Mouse (Mus musculus) heart, embryonic 13.5 days (tissue): ENCODE data around the gene Asb18. TPM values are rescaled to one million over a fixed set of nuclear protein-coding genes. Genes with fewer than 3 reads are reported as not detected.
A peak's percentile ranks its signal among the peaks of the same experiment; 100 is the strongest.

Source experiments
- ATAC-seq: fragments of 200-750 bp; cut with Nextera tagmentation; 2 replicates; pipeline ENCODE4 v1.8.0; 2017; ENCODE audit warnings: moderate TSS enrichment; ENCODE audit not compliant: insufficient number of reproducible peaks, low FRiP score, low TSS enrichment; ENCODE audit errors: extremely low read depth
- H3K27ac ChIP-seq: fragments of 300-500 bp; sonication (generic); replicated peaks from 2 replicates; pipeline ENCODE4 v1.5.1; 2015; ENCODE audit warnings: moderate library complexity, mild to moderate bottlenecking, inconsistent platforms
- H3K27me3 ChIP-seq: fragments of 300-500 bp; sonication (generic); replicated peaks from 2 replicates; pipeline ENCODE4 v1.6.1; 2015; ENCODE audit warnings: mild to moderate bottlenecking, inconsistent platforms
- H3K36me3 ChIP-seq: fragments of 300-500 bp; sonication (generic); 2 replicates; pipeline ENCODE4 v1.6.1; 2015; ENCODE audit warnings: mild to moderate bottlenecking, inconsistent platforms
- H3K4me1 ChIP-seq: fragments of 300-500 bp; sonication (generic); 2 replicates; pipeline ENCODE4 v1.6.1; 2015; ENCODE audit warnings: inconsistent platforms
- H3K4me2 ChIP-seq: fragments of 300-500 bp; sonication (generic); 2 replicates; pipeline ENCODE4 v1.6.1; 2015; ENCODE audit warnings: inconsistent platforms, mild to moderate bottlenecking, moderate library complexity
- H3K4me3 ChIP-seq: fragments of 300-500 bp; sonication (generic); 2 replicates; pipeline ENCODE4 v1.5.1; 2015; ENCODE audit warnings: moderate library complexity, mild to moderate bottlenecking, inconsistent platforms
- H3K9ac ChIP-seq: fragments of 300-500 bp; sonication (generic); 2 replicates; pipeline ENCODE4 v1.6.1; 2015; ENCODE audit warnings: inconsistent platforms, mild to moderate bottlenecking, moderate library complexity
- H3K9me3 ChIP-seq: fragments of 300-500 bp; sonication (generic); 2 replicates; pipeline ENCODE4 v1.6.1; 2016; ENCODE audit warnings: inconsistent platforms
- WGBS: fragments of 180-500 bp; shearing (Covaris S2); methylation state at CpG from one replicate; pipeline ENCODE4 v1.1.7; 2015; ENCODE audit warnings: mixed read lengths; 5-methylcytosine and 5-hydroxymethylcytosine counted together
- polyA plus RNA-seq: library from polyadenylated mRNA; unstranded; fragments of >200 nt; fragmentation: Nextera tagmentation; extraction: Ambion mirVana; gene quantifications from 2 replicates; pipeline ENCODE4 v1.2.1, GENCODE M21; 2015

Asb18 gene
- polyA plus RNA-seq, 1 experiment from 2014 or later: 0.56 TPM

DNA sequence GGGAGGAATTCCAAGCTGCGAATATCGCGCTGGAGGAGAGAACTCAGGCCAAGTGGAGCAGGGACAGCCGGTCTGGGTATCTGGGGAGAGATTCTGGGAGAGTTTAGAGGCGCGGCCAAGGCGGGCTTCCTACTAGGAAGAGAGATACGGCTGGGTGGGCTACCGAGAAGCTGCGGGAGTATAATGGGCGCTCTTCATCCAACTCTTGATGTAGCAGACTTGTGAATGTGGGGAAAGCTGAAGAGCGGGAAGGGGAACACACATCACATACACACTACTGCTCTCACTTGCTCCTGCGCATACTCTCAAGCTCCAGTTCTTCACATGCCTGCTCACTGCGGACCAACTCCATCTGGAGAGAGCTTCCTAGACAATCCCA is 90.8 kb downstream of the Asb18 start:
- H3K27me3 ChIP-seq: peaks cover 100% of the 10 kb centered on the region
- H3K9me3 ChIP-seq: no peaks in the 10 kb centered on the region
- H3K4me1 ChIP-seq: peaks cover 26% of the 10 kb centered on the region
- WGBS: 3% methylated on average over 14 of the region's 14 CpGs
- H3K27ac ChIP-seq: no peak overlapping the region
- H3K36me3 ChIP-seq: no peaks in the 10 kb centered on the region
- peak overlapping the region; percentile 37; the same call in 1 of the 2 replicates for H3K9ac ChIP-seq
- H3K4me3 ChIP-seq: peak overlapping the region; percentile 39
- ATAC-seq: no peak
- H3K4me2 ChIP-seq: peak overlapping the region; percentile 65

GRCm38 (mm10) chr1:89922883-89923641 is 91.4 kb downstream of the Asb18 start:
- peak overlapping the region; percentile 39 for H3K4me3 ChIP-seq
- WGBS: 1% methylated on average over 39 of the region's 41 CpGs
- no peaks in the 10 kb centered on the region for H3K36me3 ChIP-seq
- H3K9me3 ChIP-seq: no peaks in the 10 kb centered on the region
- peaks cover 100% of the 10 kb centered on the region for H3K27me3 ChIP-seq
- H3K27ac ChIP-seq: no peak overlapping the region
- H3K4me1 ChIP-seq: peaks cover 24% of the 10 kb centered on the region
- H3K4me2 ChIP-seq: peak overlapping the region; percentile 65
- H3K9ac ChIP-seq: peak overlapping the region; percentile 37; the same call in 1 of the 2 replicates
- ATAC-seq: no peak; the same call in 1 of the 2 replicates

DNA sequence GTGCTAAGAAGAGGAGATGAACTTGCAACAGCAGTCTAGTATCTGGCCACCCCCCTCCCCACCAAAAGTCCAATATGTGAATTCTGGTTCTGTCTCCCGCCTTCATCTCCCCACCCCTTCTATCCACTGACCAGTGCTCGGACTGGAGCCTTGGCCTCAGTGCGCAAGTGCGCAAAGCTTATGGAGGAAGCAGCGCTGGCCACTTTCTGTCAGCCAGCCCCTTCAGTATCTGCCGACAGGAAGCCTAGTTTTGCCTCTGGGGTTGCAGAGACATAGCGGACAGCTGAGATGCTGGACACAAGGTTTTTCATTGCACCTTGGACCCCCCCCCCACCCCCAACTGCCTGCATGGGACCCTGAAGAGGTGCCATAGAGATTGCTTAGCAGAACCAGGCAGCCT is 92.2 kb downstream of the Asb18 start:
- Histone ChIP-seq H3K4me3 (no peak overlapping the region), H3K27ac (no peak overlapping the region), H3K27me3 (peaks cover 100% of the 10 kb centered on the region), H3K9ac (no peak overlapping the region), H3K4me1 (peaks cover 19% of the 10 kb centered on the region), H3K4me2 (peak overlapping the region; percentile 65), H3K9me3 (no peaks in the 10 kb centered on the region), H3K36me3 (no peaks in the 10 kb centered on the region)
- no peak for ATAC-seq
- 1% methylated on average over 7 of the region's 7 CpGs for WGBS

DNA sequence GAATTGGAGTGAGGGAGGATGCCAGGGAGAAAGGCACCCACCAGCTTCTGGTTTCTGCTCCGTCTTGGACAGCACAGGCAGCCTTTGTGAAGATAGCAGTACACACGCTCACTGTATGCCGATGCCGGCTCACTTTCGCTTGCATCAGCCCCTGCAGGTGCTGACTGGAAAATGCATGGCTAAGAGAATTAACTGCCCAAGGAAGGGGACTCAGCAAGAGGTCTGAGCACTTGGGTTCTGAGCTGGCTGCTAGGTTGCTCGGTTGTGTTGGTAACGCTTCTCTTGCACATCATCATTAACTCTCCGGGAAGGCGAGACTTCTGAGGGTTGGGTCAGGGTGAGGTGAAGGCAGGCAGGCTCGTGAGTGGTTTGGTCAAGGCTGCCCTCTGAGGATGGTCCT is 92.7 kb downstream of the Asb18 start:
- H3K27me3 ChIP-seq: peaks cover 100% of the 10 kb centered on the region
- no peak overlapping the region for H3K9ac ChIP-seq
- no peaks in the 10 kb centered on the region for H3K9me3 ChIP-seq
- 3% methylated on average over 10 of the region's 10 CpGs for WGBS
- H3K4me1 ChIP-seq: peaks cover 15% of the 10 kb centered on the region
- no peak for ATAC-seq
- no peaks in the 10 kb centered on the region for H3K36me3 ChIP-seq
- no peak overlapping the region for H3K27ac ChIP-seq
- no peak overlapping the region for H3K4me3 ChIP-seq
- H3K4me2 ChIP-seq: peak overlapping the region; percentile 65; the same call in 1 of the 2 replicates

DNA sequence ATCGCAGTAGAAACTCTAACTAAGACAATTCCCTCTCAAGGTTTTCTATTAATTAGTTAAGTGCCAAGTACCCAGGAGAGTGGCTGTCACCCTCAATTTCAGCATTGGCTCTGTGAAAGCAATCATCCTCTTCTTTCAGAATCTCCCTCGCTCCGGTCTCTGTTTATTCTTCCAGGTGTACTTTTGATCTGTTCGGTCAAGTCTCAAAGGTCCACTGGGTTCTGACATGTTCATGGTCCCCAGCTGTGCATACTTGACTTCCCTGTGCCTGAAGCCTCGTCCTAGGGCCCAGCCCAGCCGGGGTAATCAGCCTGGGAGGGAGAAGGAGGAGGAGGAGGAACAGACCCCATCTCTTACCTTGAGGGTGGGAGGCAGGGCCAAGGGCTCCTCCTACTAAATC is 95.3 kb downstream of the Asb18 start:
- WGBS: 67% methylated on average over 6 of the region's 6 CpGs
- H3K36me3 ChIP-seq: no peaks in the 10 kb centered on the region
- H3K9ac ChIP-seq: no peak overlapping the region
- peaks cover 15% of the 10 kb centered on the region for H3K4me1 ChIP-seq
- no peaks in the 10 kb centered on the region for H3K9me3 ChIP-seq
- peaks cover 81% of the 10 kb centered on the region for H3K27me3 ChIP-seq
- H3K27ac ChIP-seq: no peak overlapping the region
- no peak for ATAC-seq
- no peak overlapping the region for H3K4me2 ChIP-seq
- H3K4me3 ChIP-seq: no peak overlapping the region

GRCm38 (mm10) chr1:89918111-89918510 is 96.4 kb downstream of the Asb18 start:
- H3K27me3 ChIP-seq: peaks cover 71% of the 10 kb centered on the region
- H3K9ac ChIP-seq: no peak overlapping the region
- WGBS: 19% methylated on average over 18 of the region's 18 CpGs
- no peak for ATAC-seq
- H3K4me1 ChIP-seq: peaks cover 10% of the 10 kb centered on the region
- H3K4me2 ChIP-seq: no peak overlapping the region
- H3K9me3 ChIP-seq: no peaks in the 10 kb centered on the region
- no peak overlapping the region for H3K4me3 ChIP-seq
- no peaks in the 10 kb centered on the region for H3K36me3 ChIP-seq
- H3K27ac ChIP-seq: no peak overlapping the region

- Histone ChIP-seq H3K4me1 (no peaks in the 10 kb centered on the region), H3K9ac (no peak overlapping the region), H3K4me3 (no peak overlapping the region), H3K36me3 (no peaks in the 10 kb centered on the region), H3K27ac (no peak overlapping the region), H3K27me3 (peaks cover 36% of the 10 kb centered on the region), H3K4me2 (no peak overlapping the region), H3K9me3 (no peaks in the 10 kb centered on the region)
- no peak for ATAC-seq
- 67% methylated on average over 4 of the region's 4 CpGs for WGBS
These were observed 100.9 kb downstream of the Asb18 start for GRCm38 (mm10) chr1:89913611-89914010.

- H3K4me2 ChIP-seq: no peak overlapping the region
- no peaks in the 10 kb centered on the region for H3K36me3 ChIP-seq
- no peak overlapping the region for H3K27ac ChIP-seq
- peaks cover 23% of the 10 kb centered on the region for H3K27me3 ChIP-seq
- 53% methylated on average over 5 of the region's 5 CpGs for WGBS
- no peaks in the 10 kb centered on the region for H3K9me3 ChIP-seq
- no peak overlapping the region for H3K9ac ChIP-seq
- ATAC-seq: no peak
- H3K4me1 ChIP-seq: no peaks in the 10 kb centered on the region
- H3K4me3 ChIP-seq: no peak overlapping the region
These were observed 102.1 kb downstream of the Asb18 start for GRCm38 (mm10) chr1:89912392-89912791.

DNA sequence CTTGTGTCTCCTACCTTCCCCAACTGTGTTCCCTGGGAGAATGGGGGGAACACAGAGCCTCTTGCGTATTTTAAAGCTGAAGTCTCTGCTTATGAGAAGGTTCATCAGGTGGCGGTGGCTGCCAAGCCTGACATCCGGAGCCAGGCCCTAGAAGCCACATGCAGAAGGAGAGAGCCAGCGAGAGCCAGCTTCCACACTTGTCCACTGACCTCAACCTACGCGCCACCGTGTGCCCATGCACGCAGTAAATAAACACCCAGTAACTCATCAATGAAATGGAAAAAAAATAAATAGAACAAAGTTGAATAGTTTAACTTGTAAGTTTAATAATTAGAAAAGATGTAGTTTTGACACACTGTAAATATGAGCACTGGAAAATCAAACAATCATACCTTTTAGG is 104.7 kb downstream of the Asb18 start:
- Histone ChIP-seq H3K4me1 (no peaks in the 10 kb centered on the region), H3K27ac (no peak overlapping the region), H3K27me3 (0 out of 2 replicates have a peak, but pooled peaks cover 10% of the 10 kb centered on the region), H3K4me3 (no peak overlapping the region), H3K9me3 (peaks cover 8% of the 10 kb centered on the region), H3K36me3 (no peaks in the 10 kb centered on the region), H3K9ac (no peak overlapping the region), H3K4me2 (no peak overlapping the region)
- WGBS: 81% methylated on average over 8 of the region's 8 CpGs
- no peak for ATAC-seq

- 67% methylated on average over 1 of the region's 1 CpGs for whole genome bisulfite sequencing
- Histone ChIP-seq H3K27me3 (no peaks in the 10 kb centered on the region), H3K36me3 (no peaks in the 10 kb centered on the region), H3K9me3 (peaks cover 8% of the 10 kb centered on the region), H3K9ac (no peak overlapping the region), H3K4me3 (no peak overlapping the region), H3K27ac (no peak overlapping the region), H3K4me1 (no peaks in the 10 kb centered on the region), H3K4me2 (no peak overlapping the region)
- ATAC-seq: no peak
These were observed 111.8 kb downstream of the Asb18 start for GRCm38 (mm10) chr1:89902641-89903040.

DNA sequence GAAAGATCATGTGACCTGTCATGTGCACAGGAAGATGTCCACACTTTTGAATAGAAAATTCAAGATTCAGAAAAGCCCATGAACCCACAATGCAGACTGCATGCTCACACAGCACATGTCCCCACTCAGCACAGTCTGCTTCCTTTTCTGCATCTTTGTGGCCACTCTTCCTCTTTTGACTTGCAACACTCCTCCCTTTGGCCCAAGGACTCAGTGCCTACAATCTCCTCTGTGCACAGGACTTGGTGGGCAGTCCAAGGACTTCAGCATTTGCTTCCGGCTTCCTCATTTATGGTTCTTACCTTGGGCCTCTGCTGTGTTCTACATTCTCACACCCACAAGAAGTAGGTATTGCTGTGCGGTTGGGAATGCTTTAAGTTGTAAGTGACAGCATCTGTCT is 112.2 kb downstream of the Asb18 start:
- Histone ChIP-seq H3K27ac (no peak overlapping the region), H3K9me3 (peaks cover 8% of the 10 kb centered on the region), H3K4me2 (no peak overlapping the region), H3K9ac (no peak overlapping the region), H3K27me3 (no peaks in the 10 kb centered on the region), H3K4me3 (no peak overlapping the region), H3K4me1 (no peaks in the 10 kb centered on the region), H3K36me3 (no peaks in the 10 kb centered on the region)
- ATAC-seq: no peak
- 78% methylated on average over 2 of the region's 2 CpGs for WGBS

- H3K4me3 ChIP-seq: no peak overlapping the region
- no peaks in the 10 kb centered on the region for H3K36me3 ChIP-seq
- no peak overlapping the region for H3K9ac ChIP-seq
- ATAC-seq: no peak
- H3K9me3 ChIP-seq: peaks cover 4% of the 10 kb centered on the region
- H3K4me2 ChIP-seq: no peak overlapping the region
- H3K27ac ChIP-seq: no peak overlapping the region
- 73% methylated on average over 4 of the region's 4 CpGs for WGBS
- no peaks in the 10 kb centered on the region for H3K27me3 ChIP-seq
- no peaks in the 10 kb centered on the region for H3K4me1 ChIP-seq
These were observed 113.1 kb downstream of the Asb18 start for GRCm38 (mm10) chr1:89901381-89901780.
